Mouse (Mus musculus) megakaryocyte, embryonic 14.5 days (primary cell): ENCODE results near the gene Plcl1.

Experiments
- FLI1 ChIP-seq: IDR thresholded peaks from 2 replicates; pipeline ENCODE4 v1.6.1; 2012; ENCODE audit warnings: low read length, inconsistent platforms, mixed read lengths
- GATA1 ChIP-seq: IDR thresholded peaks from 3 replicates; pipeline ENCODE4 v1.6.1; 2012; ENCODE audit warnings: mixed read lengths, low read length, inconsistent platforms, borderline replicate concordance

DNA sequence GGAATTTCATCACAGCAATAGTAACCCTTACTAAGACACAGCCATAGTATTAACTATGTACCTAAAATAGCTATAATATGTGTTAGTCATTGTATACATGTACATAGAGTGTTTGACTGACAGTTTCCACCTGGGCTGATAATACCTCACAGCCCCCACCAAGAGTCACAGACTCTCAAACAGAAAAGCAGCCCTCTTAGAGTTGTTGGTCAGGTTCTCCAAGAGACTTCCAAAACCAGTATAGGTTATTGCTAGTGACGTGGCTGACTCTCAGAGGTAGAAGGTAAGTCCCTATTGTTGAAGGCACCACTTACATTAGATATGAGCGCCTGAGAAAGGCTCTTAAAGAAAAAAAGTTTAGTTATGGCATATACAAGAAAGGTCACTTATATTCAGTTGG lies 120.0 kb downstream of the Plcl1 start:
- TF ChIP-seq GATA1 (no peak), FLI1 (no peak)
